Mouse (Mus musculus): ENCODE results near the gene Ptges2.
"Not testable (repeated sequence)": the region's sequence is repeated elsewhere in the genome, so short reads cannot be mapped to it uniquely, and the experiment has no call there.

Ptges2 gene

DNA sequence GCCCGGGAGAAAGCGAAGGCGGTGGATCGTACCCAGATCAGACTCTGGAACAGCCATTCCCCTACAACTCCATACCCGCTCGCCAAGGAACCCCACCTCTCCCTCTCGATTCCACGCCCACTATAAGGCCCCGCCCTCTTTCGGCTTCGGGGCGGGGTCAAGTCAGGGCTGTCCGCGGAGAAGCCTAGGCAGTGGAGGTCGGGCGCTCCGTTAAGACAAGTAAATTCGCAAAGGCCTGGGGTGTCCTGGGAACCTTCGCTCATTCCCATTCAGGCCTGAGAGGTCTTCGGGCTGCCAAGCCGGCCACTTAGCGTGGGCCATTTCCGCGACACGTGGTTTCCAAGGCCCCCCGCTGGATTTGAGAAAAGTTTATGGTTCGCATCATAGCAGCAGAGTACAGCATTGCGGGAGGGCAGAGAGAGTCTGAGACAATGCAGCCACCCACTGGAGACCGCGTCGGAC lies at the start of gene Ptges2:
Gene Ptges2, plus strand, starts transcription at position 413 of the 462 bp plus-strand sequence.
- DNase-seq, result peak; percentile 94

DNA sequence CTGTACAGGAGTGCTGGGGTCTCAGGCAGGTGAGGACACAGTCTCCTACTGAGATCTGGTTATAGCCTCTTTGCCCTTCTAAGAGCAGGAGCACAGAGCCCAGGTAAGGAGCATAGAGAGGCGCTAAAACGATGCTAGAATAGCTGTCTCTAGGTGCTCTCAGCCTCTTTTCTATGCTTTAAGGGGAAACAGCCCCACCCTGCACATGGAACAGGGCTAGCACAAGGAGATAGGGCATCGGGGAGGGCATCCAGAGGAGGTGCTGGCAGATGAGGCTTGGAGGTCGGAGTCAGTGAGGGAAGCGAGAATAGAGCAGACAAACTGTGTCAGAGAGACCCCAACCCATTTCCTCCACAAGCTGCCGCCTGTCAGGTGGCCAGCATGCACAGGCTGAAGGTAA lies 48.7 kb upstream of the Ptges2 start:
- no peak for DNase-seq

DNA sequence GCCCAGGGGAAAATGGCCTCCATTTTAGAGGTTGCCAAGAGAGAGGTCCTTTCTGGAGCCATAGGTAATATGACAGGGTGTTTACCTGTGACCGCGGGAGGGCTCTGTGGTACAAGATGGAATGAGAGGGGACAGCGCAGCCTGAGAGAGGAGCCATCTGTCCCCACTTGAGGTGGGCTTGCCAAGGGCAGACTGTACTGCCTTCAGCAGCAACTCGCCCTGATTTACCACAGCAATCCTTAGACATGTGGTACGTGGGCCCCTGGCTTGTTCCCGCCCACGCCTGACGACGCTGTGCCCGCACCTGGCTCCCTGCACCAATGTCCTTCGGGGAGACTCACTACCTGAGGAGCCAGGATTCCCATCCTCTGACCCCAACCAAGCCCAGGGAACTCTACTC lies 47.4 kb upstream of the Ptges2 start:
- no peak for DNase-seq

DNA sequence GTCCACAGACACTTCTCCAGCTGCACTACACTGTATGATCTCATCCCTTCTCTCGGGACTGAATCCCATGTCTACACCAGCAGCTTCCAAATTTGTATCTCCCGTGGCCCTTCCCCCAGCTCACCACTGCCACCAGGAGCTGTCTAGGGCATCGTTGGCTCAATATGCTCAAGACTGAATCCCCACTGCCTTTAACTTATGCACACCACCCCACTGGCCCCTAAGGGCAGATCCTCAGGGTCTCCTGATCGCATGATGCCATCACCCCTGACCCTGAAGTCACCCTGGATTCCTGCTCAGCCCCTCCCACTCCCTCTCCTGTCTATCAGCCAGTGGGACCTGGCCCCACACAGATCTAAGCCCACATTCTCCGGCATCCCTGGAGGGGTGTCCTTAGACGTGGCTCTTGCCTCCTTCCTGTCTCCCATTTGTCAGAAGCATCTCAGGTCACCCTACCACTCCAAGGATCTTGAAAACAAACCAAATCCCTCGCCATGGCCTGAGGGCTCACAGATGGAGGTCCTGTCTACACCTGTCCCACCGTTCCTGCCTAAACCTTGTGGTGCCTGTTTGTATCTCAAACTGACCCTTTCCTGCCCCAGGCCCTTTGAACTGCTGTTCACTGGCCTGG lies 46.0 kb upstream of the Ptges2 start:
- DNase-seq, result no peak

DNA sequence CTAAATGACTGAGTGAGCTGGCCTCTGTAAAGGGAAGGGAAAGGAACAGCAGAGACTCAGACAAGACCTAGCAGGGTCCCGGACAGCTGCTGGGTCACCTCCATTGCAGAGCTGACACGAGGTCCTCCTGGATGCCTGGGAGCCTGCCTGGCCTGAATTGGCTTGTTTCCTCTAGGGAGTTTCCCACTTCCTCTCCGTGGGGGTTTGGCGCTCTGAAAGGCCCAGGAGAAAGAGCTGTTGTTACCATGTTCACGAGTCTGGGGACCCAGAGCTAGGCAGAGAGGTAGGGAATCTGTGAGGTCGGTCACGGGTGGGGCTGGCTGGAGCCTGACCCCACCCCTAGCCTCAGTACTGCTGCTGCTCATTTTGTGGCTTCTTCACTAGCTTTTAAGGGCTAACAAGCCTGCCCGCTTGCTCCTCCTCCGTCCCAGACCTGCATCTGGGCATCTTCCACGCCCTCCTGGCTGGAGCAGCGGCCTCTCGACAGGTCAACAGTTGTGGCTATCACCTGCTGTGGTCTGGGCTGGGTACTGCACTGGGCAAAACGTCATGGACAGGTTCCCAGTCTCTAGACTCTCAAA lies 45.1 kb upstream of the Ptges2 start:
- DNase-seq, result no peak

DNA sequence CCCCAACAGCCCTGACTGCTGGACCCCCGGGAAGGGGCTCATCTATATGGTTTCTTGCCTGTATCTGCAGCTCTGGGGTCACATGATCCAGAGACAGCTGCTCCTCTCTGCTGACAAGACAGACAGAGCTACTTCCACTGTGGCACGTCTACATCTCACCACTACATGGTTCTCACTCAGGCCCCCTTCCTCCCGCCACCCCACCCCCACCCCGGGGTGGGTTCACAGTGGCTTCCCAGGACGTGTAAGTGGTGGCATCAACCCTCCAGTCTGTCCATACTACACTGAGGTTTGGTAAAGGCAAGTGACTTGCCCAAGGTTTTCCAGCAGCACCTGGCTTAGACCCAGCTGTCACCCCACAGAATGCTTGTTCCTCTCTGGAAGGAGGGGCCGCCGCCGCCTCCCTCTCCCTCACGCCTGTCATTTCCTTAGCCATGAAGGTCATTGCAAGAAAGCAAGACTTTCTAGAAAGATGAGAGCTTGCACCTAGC lies 44.2 kb upstream of the Ptges2 start:
- no peak for DNase-seq

DNA sequence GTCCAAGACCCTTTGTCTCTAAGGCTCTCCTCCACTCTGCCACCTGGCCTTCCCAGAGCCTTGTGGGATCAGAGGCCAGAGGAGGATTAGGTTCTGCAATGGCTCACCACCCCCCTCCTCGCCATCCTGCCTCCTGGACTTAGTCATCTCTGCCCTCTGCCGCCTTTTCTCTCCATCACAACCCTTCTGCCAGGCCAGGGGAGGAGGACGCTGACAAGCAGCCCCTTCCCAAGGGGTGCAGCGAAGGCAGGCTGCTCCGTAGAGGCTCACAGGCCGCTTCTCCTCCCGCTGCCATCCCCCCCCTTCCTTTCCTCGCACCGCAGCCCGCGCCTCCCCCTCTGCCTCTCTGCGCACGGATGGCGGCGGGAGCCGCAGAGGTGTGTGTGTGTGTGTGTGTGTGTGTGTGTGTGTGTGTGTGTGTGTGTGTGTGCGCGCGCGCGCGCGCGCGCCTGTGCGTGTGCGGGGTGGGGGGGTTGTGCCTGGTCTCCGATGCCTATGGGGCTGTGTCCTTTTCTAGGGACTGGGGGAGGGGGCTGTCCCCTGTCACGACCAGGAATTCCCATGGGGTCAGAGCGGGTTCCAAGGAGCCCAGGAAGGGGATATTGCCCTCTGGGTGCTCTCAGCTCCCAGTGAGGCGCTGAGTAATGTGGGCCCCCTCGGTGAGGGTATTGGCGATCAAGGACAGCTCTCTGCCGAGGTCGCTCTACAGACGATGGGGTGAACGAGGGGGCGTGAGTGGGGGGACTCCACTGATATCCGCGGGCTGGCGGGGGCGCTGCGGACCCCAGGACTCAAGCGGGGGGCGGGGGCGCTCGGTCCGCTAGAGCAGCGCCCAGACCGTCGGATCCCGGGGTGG lies 43.3 kb upstream of the Ptges2 start, which contains the start of gene Ciz1:
Gene Ciz1, plus strand, starts transcription at position 177 of the 856 bp plus-strand sequence.
- peak; percentile 72 for DNase-seq

DNA sequence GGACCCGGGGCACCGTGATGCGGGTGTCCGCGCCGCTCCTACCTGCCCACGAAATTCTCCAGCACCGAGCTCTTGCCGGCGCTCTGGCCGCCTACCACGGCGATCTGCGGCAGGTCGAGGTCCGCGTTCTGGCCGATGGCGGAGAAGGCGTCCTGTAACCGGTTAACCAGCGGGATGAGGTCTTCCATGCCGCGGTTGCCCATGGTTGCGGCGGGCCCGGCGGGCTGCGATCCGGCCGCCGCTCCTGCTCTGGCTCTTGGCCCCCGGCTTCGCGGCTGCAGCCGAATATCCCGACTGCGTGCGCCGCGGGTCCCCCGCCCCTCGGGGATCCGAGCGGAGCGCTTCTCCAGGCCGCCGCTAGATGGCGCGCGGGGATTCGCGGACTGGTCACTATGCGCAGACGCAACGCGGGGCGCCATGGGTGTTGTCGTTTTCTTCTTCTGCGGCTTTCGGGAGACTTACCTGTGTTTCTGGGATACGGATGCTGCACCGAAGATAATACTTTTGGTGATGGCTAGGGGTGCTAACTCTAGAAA lies 42.6 kb upstream of the Ptges2 start, which contains the start of gene Dnm1:
Gene Dnm1, minus strand, starts transcription at position 332 of the 536 bp plus-strand sequence.
- DNase-seq, result peak; percentile 95

DNA sequence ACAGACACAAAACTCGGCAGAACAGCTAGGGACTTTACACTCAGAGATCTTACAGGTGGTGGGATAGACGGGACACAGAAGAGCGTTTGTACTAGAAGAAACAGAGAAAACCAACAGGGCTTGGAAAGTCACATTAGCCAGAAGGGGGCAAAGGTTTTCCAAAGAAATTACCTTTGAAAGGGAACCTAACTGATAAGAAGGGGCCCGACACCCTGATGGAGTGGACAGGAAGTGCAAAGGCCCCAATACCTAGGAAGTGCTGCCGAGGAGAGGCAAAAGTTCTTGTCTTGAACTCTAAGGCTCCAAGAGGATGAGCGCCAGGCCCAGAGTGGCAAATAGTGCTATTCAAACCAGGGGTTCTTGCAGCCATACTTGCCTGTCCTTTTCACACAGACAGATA lies 41.9 kb upstream of the Ptges2 start:
- DNase-seq, result no peak

DNA sequence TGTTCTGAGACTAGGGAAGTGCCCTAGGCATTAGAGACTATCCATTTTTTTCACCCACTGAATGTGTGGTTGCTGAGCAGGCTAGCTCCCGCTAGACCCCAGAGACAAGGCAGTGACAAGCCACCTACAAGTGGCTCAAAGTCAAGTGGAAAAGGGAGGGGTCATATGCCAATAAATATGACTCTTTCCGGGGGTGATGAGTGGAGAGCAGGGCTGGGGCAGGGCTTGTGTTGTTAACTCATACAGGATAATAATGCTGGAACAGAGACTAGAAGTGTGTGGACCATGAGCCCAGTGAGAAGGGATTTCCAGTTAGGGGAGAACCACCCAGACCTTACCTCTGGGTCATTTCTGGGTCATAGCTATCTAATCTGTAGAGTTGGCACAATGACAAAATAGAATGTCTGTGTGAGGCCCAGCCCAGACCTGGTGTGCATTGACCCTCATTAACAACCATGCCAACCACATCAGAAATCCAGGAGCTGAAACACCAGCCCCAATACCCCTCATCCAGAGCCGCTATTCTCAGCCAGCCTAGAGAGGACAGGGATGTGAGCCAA lies 41.3 kb upstream of the Ptges2 start:
- no peak for DNase-seq

DNA sequence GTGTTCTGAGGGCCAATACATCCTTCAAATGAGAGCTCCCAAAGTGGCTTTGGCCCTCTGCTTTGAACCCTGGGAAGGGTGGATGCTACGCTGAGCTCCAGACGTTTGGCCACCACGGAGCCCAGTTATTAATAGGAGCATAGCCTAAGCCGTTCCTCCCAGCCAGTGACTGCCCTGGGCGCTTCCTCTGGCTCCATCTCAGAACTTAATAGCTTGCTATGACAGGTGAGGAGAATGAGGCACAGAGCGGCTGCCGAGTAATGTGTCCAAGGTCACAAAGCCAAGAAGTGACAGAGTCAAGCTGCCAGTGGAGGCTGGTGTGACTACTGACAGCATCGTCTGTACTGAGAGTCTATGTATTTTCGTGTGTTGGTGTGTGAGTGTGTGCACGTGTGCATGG lies 39.5 kb upstream of the Ptges2 start:
- no peak for DNase-seq

DNA sequence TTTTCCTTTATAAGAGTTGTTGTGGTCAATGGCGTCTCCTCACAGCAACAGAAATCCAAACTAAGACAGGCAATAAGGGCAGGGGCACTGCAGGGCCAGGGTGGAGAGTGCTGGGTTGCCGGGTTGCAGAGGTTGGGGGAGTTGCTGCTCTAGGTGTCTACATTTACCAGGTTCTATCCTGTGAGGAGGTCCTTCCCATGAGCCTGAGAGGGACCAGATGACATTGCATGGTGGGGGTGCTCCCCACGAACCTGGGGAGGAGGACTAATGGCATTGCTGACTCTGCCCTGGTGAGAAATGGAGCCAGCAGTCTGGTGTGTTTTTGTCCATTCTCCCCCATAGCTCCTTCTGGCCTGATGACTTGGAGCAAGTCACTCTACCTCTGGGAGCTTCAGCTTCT lies 38.0 kb upstream of the Ptges2 start:
- DNase-seq, result no peak

DNA sequence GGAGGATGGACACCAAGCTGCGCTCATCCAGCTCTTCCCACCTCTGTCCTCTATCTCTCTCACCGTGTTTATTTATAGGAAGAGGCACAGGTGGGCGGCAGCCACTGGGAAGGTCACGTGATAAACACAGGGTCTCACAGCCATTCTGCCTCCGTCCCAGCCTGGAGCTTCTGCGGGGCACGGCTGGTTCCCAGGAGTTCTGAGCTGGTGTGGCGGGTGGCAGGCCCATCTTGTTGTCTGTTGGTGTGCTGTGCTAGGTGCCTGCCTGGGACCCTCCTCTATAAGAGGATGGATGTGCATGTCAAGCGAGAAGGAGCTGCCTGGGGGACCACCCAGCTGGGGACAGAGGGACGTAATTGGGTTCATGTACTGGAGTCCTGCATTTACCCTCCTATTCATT lies 37.3 kb upstream of the Ptges2 start:
- no peak for DNase-seq

DNA sequence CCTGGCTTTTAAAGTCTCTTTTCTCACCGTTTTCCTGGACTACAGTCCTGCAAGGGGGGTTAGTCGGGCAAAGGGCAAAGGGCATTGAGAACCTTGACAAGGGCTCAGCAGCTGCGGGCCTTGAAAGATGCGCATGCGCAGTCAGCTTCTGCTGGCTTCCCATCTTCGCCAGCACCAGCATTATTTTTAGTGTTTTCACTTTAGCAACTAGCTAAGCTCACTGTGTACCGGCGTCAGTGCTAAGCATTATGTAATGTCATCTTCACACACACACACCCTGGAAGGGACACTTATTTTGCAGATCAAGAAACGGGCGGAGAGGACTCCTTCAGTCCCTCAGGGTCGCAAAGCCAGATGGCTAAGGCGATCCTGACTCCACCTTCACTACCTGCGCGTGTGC lies 35.0 kb upstream of the Ptges2 start:
- DNase-seq, result peak; percentile 89

DNA sequence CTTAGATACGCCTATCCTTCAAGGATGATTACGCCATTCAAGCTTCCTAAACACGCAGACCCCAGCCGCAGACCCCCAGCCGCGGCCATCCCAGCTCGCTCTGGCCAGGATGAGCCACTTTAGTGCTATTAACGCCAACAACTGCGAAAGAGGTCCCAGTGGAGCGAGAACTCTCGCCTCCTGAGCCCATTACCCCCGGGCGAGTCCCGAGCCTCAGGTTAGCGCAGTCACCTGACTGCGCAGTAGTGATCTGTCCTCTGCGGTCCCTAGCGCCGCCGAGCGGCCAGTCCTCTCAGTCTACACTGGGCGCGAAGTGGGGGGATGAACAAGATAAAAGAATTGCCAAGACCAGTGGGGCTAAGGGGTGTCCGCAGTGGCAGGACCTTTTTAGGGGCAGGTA lies 34.3 kb upstream of the Ptges2 start:
- DNase-seq, result peak; percentile 84

DNA sequence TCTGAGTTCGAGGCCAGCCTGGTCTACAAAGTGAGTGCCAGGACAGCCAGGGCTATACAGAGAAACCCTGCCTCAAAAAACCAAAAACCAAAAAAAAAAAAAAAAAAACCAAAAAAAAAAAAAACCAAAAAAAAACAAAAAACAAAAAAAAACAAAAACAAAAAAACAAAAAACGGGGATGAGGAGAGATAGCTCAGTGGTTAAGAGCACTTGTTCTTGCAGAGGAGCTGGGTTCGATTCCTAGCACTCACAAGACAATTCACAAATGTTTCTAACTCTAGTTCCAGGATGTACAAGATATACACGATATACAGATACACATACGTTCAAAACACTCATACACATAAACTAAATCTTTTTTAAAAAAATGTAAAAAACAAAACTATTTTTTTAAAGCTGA lies 33.4 kb upstream of the Ptges2 start:
- not testable (repeated sequence) for DNase-seq

DNA sequence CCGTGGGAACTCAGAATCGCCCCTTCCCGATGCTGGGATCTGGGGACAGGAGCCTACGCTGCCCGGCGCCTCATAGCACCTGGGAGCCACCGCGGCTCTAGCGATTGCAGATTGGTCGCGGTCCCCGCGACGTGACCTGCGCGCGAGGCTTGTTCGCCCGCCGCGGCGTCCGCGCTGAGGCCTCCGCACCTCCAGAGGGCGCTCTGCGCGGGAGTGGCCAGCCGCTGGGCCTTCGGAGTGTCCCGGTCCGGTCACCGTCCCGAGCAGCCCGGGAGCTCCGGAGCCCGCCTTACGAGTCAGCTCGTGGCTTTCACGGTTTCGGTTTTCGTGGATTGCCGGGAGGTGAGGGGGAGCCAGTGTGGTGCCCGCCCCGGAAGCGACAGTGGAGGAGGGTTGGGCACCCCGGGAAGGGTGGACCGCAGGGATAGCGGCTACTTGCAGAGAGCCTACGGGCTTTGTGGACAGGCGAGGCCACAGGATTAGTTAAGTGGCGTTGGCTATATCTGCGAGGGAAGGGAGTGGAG lies 32.8 kb upstream of the Ptges2 start:
- peak; percentile 93 for DNase-seq

DNA sequence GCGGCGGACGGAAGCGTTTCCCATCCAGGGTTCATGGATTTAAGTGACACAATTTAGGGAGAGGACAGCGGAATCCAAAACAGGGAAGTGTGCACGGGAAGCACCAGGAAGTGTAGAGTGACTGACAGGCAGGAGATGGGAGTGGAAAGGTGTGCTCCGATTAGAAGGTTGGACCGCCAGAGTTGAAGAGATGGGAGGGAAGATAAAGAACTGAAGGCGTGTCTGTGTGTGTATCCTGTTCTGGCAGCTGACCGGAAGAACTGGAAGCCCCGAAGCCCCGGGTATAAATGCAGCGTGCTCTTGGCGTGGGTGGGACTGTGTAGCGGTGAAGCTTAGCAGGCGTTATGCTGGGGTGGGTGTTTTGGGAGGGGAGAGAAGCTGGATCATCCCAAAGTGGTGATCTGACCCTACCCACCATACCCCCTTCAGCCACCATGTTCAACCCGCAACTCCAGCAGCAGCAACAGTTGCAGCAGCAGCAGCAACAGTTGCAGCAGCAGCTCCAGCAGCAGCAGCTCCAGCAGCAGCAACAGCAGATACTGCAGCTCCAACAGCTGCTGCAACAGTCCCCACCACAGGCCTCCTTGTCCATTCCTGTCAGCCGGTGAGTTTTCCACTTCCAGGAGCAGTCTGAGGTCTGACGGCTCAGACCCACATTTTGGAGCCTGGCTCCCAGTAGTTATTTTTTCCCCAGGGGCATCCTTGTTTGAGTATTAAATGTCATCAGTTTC lies 32.2 kb upstream of the Ptges2 start:
- DNase-seq, result peak; percentile 43

DNA sequence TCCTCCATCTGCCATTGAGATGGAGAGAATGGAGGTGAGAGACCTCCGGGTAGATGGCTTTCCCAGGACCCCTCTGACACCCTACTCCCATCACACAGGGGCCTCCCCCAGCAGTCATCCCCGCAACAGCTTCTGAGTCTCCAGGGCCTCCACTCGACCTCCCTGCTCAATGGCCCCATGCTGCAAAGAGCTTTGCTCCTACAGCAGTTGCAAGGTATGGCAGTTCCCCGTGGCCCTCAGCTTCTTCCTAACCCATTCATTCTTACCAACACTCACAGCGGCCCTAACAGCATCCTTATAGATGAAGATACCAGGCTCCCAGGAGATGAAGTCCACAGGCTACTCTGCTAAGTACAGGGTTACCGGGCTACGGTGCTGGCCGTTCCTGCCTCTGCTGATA lies 31.6 kb upstream of the Ptges2 start:
- no peak for DNase-seq

DNA sequence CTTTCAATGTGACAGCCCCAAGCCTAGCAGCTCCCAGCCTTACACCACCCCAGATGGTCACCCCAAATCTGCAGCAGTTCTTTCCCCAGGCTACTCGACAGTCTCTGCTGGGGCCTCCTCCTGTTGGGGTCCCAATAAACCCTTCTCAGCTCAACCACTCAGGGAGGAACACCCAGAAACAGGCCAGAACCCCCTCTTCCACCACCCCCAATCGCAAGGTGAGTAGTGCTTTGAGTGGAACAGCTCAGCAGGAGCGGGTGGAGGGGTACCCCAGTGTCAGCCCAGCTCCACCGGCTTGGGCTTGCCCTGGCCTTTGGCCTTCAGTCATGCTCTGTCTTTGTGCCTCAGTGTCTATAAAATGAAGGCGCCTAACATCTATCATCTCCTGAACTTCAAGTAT lies 28.4 kb upstream of the Ptges2 start:
- DNase-seq, result no peak

DNA sequence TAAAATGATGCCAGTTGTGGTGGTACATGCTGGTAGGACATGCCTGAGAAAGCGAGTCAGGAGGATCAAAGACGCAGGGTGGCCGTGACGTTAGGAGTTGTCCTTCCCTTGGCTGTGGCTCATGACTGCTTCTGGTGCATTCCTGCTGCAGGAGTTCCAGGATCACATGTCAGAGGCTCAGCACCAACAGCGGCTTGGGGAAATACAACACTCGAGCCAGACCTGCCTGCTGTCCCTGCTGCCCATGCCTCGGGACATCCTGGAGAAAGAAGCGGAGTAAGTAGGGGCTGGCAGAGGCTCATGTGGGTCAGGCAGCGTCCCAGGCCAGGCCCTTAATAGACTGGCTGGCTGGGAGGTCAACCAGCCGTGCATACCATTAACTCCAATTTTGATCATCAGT lies 21.5 kb upstream of the Ptges2 start:
- DNase-seq, result no peak

DNA sequence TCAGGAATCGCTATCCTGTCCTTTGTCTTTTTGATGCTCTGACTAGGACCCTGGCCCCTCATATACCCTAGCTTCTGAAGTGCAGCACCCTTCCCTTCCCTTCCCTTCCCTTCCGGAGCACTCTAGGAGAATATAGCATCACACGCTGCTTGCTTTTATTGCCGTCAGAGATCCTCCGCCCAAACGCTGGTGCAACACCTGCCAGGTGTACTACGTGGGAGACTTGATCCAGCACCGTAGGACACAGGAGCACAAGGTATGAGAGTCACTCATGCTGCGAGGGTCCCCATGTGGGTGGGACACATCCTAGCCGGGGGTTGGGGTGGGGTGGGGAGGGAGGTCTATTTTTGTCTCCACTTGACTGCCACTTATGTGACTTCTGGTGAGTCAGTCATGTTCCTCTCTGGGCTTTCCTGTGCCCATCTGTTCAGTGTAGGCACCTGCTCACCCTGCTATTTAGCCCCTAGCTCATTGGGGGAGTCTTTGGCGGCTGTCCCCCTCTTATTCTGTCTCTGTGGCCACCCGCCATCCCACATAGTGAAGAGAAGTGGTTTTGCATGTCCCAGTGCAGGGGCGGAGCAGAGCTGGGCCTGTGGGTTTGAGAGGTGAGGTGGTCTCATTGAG lies 20.3 kb upstream of the Ptges2 start:
- DNase-seq, result no peak
